Mouse (Mus musculus) stomach, postnatal 0 days (tissue): ENCODE results near the gene Crot. TPM values are rescaled to one million over a fixed set of nuclear protein-coding genes. Genes with fewer than 3 reads are reported as not detected.

Experiments used
- ATAC-seq: fragments of 200-750 bp; cut with Nextera tagmentation; 2 replicates; pipeline ENCODE4 v1.8.0; 2017; ENCODE audit not compliant: low FRiP score, low TSS enrichment
- DNase-seq: peaks from one replicate; pipeline ENCODE4 v3.0.0-alpha.2; 2016; ENCODE audit warnings: low spot score
- H3K27ac ChIP-seq: fragments of 300-500 bp; sonication (generic); replicated peaks from 2 replicates; pipeline ENCODE4 v1.5.1; 2014; ENCODE audit warnings: mild to moderate bottlenecking, control low read depth
- H3K27me3 ChIP-seq: fragments of 300-500 bp; sonication (generic); 2 replicates; pipeline ENCODE4 v1.6.1; 2014; ENCODE audit warnings: low read length; ENCODE audit not compliant: control insufficient read depth, insufficient read depth
- H3K36me3 ChIP-seq: fragments of 300-500 bp; sonication (generic); 2 replicates; pipeline ENCODE4 v1.6.1; 2014; ENCODE audit warnings: low read length, mixed read lengths; ENCODE audit not compliant: control insufficient read depth, insufficient read depth
- H3K4me1 ChIP-seq: fragments of 300-500 bp; sonication (generic); replicated peaks from 2 replicates; pipeline ENCODE4 v1.6.1; 2014; ENCODE audit warnings: antibody characterized with exemption; ENCODE audit not compliant: control insufficient read depth, insufficient read depth
- H3K4me2 ChIP-seq: fragments of 300-500 bp; sonication (generic); replicated peaks from 2 replicates; pipeline ENCODE4 v1.6.1; 2014; ENCODE audit warnings: low read depth, mild to moderate bottlenecking, control low read depth, moderate library complexity
- H3K4me3 ChIP-seq: fragments of 300-500 bp; sonication (generic); 2 replicates; pipeline ENCODE4 v1.5.1; 2014; ENCODE audit warnings: low read depth, low read length, control low read depth
- H3K9ac ChIP-seq: fragments of 300-500 bp; sonication (generic); 2 replicates; pipeline ENCODE4 v1.6.1; 2014; ENCODE audit warnings: mild to moderate bottlenecking, low read length, control low read depth, mixed read lengths
- H3K9me3 ChIP-seq: fragments of 300-500 bp; sonication (generic); 2 replicates; pipeline ENCODE4 v1.6.1; 2016; ENCODE audit warnings: low read length; ENCODE audit not compliant: control insufficient read depth
- CTCF ChIP-seq: IDR thresholded peaks from 2 replicates; pipeline ENCODE4 v1.5.1; 2016; ENCODE audit warnings: antibody characterized with exemption, low read depth, mild to moderate bottlenecking, moderate library complexity
- EP300 ChIP-seq: optimal IDR thresholded peaks from 2 replicates; pipeline ENCODE3; 2016; ENCODE audit warnings: antibody characterized with exemption
- WGBS: fragments of 180-500 bp; shearing (Covaris S2); extraction: QIAGEN DNeasy Blood & Tissue Kit; methylation state at CpG from one replicate; pipeline ENCODE4 v1.1.7; 2014; 5-methylcytosine and 5-hydroxymethylcytosine counted together
- polyA plus RNA-seq: library from polyadenylated mRNA; unstranded; fragments of >200 nt; fragmentation: Nextera tagmentation; extraction: Ambion mirVana; gene quantifications from 2 replicates; pipeline ENCODE4 v1.2.1, GENCODE M21; 2015

Gene Crot
- polyA plus RNA-seq, 1 experiment from 2014 or later: 99.6 TPM

GRCm38 (mm10) chr5:8970694-8971093, 26.4 kb downstream of the Crot start:
- no peak overlapping the region for H3K4me2 ChIP-seq
- DNase-seq (no peak), ATAC-seq (no peak)
- no peaks in the 10 kb centered on the region for H3K9me3 ChIP-seq
- no peaks in the 10 kb centered on the region for H3K4me1 ChIP-seq
- no peak overlapping the region for H3K9ac ChIP-seq
- no peaks in the 10 kb centered on the region for H3K27me3 ChIP-seq
- TF ChIP-seq CTCF: no peak
- no peak for TF ChIP-seq EP300
- H3K4me3 ChIP-seq: no peak overlapping the region
- H3K27ac ChIP-seq: no peak overlapping the region
- WGBS: 92% methylated on average over 2 of the region's 2 CpGs
- H3K36me3 ChIP-seq: peaks cover 16% of the 10 kb centered on the region; the same call in 1 of the 2 replicates

GRCm38 (mm10) chr5:8964487-8964886, 32.6 kb downstream of the Crot start:
- WGBS: 93% methylated on average over 5 of the region's 5 CpGs
- TF ChIP-seq EP300 (no peak), CTCF (no peak)
- Histone ChIP-seq H3K9ac (no peak overlapping the region), H3K36me3 (peaks cover 11% of the 10 kb centered on the region; the same call in 1 of the 2 replicates), H3K4me3 (no peak overlapping the region), H3K27ac (no peak overlapping the region), H3K4me2 (no peak overlapping the region), H3K9me3 (no peaks in the 10 kb centered on the region), H3K4me1 (no peaks in the 10 kb centered on the region), H3K27me3 (no peaks in the 10 kb centered on the region)
- ATAC-seq: no peak
- no peak for DNase-seq

GRCm38 (mm10) chr5:8960534-8960933, 36.6 kb downstream of the Crot start:
- Histone ChIP-seq H3K27me3 (no peaks in the 10 kb centered on the region), H3K4me2 (no peak overlapping the region), H3K36me3 (0 out of 2 replicates have a peak, but pooled peaks cover 7% of the 10 kb centered on the region), H3K9me3 (no peaks in the 10 kb centered on the region), H3K27ac (no peak overlapping the region), H3K4me1 (no peaks in the 10 kb centered on the region), H3K9ac (no peak overlapping the region), H3K4me3 (no peak overlapping the region)
- no peak for TF ChIP-seq CTCF
- TF ChIP-seq EP300: no peak
- DNase-seq: no peak
- peak; percentile 60; the same call in 1 of the 2 replicates for ATAC-seq
- 80% methylated on average over 4 of the region's 4 CpGs for WGBS

- WGBS: 92% methylated on average over 3 of the region's 3 CpGs
- H3K9me3 ChIP-seq: no peaks in the 10 kb centered on the region
- no peaks in the 10 kb centered on the region for H3K36me3 ChIP-seq
- H3K27ac ChIP-seq: no peak overlapping the region
- DNase-seq (no peak), ATAC-seq (no peak)
- H3K4me2 ChIP-seq: no peak overlapping the region
- no peaks in the 10 kb centered on the region for H3K27me3 ChIP-seq
- H3K4me3 ChIP-seq: no peak overlapping the region
- H3K9ac ChIP-seq: no peak overlapping the region
- H3K4me1 ChIP-seq: no peaks in the 10 kb centered on the region
- TF ChIP-seq EP300 (no peak), CTCF (no peak)
These were observed 41.6 kb downstream of the Crot start for GRCm38 (mm10) chr5:8955544-8955943.

GRCm38 (mm10) chr5:8953660-8954059, 43.5 kb downstream of the Crot start:
- Histone ChIP-seq H3K4me1 (no peaks in the 10 kb centered on the region), H3K9ac (no peak overlapping the region), H3K4me3 (no peak overlapping the region), H3K27ac (no peak overlapping the region), H3K9me3 (no peaks in the 10 kb centered on the region), H3K36me3 (no peaks in the 10 kb centered on the region), H3K4me2 (no peak overlapping the region), H3K27me3 (no peaks in the 10 kb centered on the region)
- DNase-seq (no peak), ATAC-seq (no peak)
- TF ChIP-seq CTCF: no peak
- no peak for TF ChIP-seq EP300
- WGBS: 89% methylated on average over 2 of the region's 2 CpGs

- no peak overlapping the region for H3K4me2 ChIP-seq
- no peak overlapping the region for H3K4me3 ChIP-seq
- no peak for TF ChIP-seq EP300
- no peak for TF ChIP-seq CTCF
- no peak for ATAC-seq
- 70% methylated on average over 4 of the region's 4 CpGs for WGBS
- no peaks in the 10 kb centered on the region for H3K4me1 ChIP-seq
- H3K9ac ChIP-seq: no peak overlapping the region
- no peak for DNase-seq
- no peaks in the 10 kb centered on the region for H3K36me3 ChIP-seq
- H3K27ac ChIP-seq: no peak overlapping the region
- H3K9me3 ChIP-seq: no peaks in the 10 kb centered on the region
- H3K27me3 ChIP-seq: no peaks in the 10 kb centered on the region
These were observed 49.6 kb downstream of the Crot start for GRCm38 (mm10) chr5:8947423-8948110.
